Mouse (Mus musculus): ENCODE data around the gene Ubxn10. TPM values are rescaled to one million over a fixed set of nuclear protein-coding genes. Genes with fewer than 3 reads are reported as not detected.
A peak's percentile ranks its signal among the peaks of the same experiment; 100 is the strongest.

The Ubxn10 gene
- total RNA-seq (2021) (1 to 10 TPM in 1 of 2 experiments, under 1 TPM in 1; 0.52 to 1.6 TPM), polyA plus RNA-seq (2012; rRNA removed) (1.9 and 2.0 TPM in 2 replicates)
- long read RNA-seq, partial matches to known transcripts: 0 of 1 reads
- long read RNA-seq, other reads (novel, unspliced or antisense): 1 of 1 reads

DNA sequence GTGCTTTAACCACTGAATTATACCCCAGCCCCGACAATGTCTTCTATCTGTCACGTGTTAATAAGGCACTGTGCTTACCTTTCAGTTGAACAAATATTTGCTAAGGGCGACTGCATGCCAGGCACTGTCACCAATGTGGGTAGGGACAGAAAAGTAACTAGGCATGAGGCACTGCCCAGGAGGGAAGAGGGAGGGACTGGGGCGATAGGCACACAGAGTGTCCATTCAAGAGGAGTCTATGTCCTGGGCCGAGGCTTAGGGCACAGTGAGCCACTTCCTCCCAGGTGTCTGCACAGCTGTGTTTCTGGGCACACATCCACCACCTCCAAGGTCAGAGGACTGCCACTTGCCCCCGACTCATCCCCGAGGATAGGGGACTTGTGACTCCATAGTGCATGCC lies at the start of gene Ubxn10:
Ubxn10 (minus strand) TSS at position 137 of the 400 bp plus-strand sequence.
- DNase-seq: no peak

DNA sequence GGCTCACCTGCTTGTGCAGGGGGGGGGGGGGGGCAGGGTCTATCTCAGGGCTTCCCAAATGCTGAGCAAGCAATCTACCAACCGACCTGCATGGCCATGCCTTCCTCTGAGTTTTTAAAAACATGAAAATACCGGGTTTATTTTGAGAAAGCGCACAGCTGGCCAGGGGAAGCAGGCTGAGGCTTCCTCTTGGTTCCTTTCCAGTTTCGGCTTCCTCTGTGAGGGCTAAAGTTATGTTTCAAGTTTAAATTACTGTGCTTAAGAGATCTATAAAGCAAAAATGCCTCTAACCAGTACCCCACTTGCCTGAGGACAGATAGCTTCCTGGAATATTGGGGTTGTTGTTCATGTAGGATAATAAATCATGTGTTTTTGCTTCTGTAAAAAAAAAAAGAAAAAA lies 49.2 kb upstream of the Ubxn10 start:
- no peak for DNase-seq

DNA sequence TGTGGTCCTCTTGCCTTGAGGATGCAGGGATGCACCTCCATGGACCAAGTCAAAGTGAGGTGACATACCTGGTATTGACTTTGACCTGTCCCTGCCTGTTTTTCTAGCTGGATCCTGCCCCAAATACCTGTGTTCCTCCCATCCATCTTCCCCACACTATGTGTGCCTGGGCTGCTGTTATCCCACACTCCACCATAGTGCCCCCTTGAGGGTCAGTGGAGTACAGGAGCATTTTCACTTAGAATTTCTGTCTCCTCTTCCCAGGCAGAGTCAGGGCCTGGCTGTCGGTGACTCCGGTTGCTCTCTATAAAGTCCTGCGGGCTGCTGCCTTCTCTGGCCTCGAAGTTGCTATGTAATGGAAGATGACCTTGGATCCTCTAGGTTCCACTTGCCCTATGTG lies 48.8 kb upstream of the Ubxn10 start:
- DNase-seq: no peak

DNA sequence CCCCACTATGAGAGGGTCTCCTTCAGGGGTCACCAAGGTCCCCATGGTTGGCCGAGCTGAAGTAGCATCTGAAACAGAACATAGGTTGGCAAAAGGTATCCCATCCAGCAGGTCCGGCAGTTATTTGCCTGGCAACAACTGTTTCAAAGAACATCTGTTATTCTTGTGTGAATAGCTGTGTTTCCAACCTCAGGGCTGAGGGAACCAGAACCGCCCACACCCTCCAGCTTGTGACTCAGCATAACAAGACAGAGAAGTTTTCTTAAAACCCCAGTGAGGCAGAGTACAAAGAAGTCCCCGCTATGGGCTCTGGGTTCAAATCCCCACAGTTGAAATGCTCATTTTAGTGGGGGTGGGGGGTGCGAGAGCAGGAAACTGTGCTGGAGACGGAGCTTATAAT lies 45.1 kb upstream of the Ubxn10 start:
- peak; percentile 47 for DNase-seq

DNA sequence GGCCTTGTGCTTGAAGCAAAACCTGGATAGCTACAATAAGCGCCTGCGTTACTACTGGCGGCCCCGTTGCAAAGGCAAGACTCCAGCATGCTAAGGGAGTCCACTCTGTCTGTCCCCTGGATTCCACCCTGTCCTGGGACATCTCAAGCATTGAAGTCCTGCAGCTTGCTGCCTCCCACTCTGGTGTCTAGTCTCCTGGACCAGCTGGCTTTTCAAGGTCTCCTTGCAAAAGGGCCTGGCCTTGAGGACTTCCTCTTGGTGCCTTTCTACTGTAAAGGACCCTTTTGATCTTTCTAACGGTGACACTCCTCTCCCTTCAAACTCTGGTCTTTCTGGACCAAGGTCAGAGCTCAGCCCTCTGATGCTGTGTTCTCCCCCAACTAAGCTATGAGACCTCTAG lies 43.3 kb upstream of the Ubxn10 start:
- DNase-seq: peak; percentile 41

DNA sequence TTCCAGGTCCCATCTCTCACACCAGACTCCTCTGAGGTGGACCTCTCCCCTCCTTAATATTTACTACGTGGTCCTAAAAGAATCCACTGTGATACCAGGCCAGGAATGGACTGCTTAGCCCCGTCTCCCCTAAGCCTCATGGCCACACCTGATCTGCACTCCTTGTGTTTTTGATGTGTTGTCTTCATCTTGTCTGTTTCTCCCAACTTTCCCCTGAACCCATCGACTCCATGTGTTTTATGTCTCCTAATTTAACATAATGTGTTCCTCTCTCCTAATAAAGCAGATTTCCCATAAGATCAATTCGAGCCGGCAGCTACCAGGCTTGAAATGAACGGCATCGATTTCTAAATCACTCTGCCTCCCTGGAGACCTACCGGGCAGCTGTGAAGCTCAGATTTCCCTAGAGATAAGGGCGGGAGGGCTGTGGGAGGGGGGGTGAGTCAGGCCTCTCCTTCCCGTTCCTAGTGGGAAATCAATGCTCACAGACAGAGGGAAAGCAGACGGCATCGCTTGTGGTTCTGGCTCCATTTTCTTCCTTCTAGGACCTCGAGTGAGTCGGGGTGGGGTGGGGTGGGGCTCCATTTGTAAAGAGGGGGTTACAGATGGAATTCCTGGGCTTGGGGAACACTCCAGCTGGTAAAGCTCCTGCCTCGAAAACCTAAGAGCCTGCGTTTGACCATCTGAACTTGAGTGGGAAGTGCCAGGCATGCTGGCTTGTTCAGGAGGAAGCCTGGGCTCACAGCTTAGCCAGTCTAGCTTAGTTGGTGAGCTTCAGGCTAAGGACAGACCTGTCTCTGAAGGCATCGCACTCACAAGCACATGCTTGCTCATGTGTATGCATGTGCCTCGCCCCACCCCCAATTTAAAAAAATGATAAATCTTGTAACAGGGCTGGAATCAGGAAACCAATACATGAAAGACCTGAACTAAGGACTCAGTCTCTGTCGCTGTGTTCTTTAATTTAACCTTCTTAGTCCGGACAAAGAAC lies 40.7 kb upstream of the Ubxn10 start:
- peak; percentile 24 for DNase-seq

DNA sequence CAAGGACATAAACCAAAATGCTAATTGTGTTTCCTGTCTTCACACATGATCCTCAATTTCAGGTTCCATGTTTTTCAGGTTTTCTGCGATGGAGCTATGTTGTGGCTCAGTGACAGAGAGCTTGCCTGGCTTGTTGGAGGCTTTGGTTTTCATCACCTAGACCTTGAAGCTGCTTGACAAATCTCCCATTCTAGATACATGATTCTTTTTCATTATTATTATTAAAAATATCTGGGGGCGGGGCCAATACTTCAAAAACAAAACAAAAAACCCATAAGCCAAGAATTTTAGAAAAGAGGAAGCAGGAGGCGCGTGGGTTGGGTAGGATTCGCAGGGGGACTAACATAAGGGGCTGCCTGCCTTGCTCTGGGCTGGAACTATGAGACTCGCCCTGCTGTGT lies 38.5 kb upstream of the Ubxn10 start, which contains the start of gene Pla2g2d:
Pla2g2d (plus strand) TSS at position 301 of the 400 bp plus-strand sequence.
- no peak for DNase-seq

DNA sequence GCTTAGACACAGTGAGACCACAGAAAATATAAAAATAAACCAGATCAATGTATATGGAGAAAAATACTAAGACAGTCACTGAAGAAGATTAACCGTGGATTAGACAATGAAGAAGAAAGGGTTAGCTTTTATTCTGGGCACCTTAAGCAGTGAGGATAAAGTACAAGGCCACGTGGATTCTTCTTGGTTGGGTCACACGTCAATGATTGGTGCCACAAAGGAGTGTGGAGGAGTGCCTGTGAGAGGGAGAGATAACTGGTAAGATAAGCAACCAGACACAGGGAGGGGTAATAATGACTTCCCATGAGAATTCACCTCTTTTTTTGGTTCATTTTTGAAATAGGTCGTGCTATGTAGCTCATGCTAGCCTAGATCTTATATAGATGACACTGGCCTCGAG lies 35.4 kb upstream of the Ubxn10 start:
- DNase-seq: no peak

DNA sequence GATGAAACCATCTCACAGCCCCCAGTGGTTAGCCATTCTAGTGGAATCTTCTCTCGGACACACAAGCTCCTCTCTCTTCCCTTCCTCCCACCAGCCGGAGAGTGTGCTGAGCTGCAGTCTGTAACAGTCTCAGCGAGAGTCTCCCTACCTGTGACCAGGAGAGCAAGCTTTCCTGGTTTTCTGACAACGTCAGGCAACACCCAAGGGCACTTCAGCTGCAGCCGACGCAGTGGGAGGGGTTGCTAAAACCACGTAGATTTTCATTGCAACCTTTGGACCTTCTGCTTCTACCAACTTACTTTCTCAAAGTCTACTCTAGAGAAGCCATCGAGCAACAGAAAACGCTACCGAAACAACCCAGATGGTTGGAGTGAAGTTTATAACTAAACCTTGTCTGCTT lies 35.0 kb upstream of the Ubxn10 start:
- DNase-seq: no peak

DNA sequence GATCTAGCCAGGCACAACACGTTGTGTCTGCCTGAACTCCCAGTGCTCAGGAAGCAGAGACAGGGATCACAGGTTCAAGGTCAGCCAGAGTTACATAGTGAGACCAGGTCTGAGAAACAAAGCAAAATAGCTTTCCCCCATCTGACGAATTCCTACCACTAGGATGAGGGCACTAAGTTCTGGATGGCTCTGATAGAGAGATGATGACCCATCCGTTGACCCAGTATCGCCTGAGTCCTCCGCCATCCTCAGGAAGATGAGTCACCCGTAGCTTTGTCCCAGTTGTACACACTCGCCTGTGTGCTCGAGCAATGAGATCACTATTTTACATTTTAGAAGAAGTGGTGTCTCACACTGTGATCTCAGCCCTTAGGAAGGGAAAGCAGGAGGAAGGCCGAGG lies 25.3 kb upstream of the Ubxn10 start:
- DNase-seq: peak; percentile 42

DNA sequence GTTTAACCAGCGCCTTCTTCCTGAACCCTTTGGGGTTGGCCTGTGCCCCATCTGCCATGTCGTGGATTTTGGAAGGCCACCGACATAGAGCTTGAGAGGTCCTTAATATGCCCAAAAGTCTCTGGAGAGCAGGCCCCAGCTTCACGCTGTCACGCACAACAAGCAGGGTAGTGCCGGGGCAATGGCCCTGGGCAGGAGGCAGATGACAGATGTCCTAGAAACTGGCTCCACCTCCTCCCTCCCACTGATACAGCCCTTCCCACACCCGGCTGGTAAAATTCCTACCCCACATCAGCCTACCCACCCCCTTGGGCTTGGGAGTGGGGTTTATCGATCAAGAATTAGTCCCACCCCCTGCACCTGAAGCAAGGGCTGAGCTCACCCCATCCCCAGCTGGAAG lies 20.4 kb upstream of the Ubxn10 start, which contains the start of gene Pla2g2f:
Pla2g2f (minus strand) TSS at position 211 of the 400 bp plus-strand sequence.
- DNase-seq: peak; percentile 55

DNA sequence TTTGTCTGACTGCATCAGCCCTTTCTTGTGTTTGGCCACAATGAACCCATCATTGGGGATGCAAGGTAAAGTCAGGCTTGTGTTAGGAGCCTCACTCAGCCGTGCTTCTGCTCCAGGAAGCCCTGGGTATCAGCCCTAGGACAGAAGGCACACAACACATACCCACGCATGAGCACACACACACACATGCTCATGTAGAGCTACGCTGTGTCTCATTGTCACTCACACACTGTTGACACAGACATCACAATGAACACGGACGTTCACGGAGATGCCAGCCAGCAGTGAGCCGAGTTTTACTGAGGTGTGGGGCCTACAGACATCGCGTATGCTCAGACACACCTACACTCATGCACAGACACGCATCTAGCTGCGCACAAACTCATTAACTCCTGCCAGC lies 19.0 kb upstream of the Ubxn10 start:
- DNase-seq: no peak

DNA sequence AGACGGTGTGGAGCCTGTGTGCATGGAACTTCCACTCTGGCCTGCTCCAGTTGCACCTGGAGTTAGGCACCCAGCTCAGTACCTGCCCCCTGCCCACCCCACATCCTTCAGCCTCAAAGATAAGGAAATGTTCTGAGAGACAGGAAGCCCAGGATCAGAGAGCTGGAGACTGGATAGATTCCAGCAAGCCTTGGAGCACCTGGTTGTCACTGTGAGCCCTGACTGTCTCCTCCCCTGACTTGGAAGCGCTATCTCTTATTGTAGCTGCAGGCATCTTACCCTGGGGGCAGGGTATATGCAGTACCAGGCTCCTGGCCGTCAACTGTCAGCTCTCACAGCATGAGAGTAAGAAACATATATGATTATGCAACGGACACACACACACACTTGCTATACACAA lies 18.5 kb upstream of the Ubxn10 start:
- DNase-seq: no peak

DNA sequence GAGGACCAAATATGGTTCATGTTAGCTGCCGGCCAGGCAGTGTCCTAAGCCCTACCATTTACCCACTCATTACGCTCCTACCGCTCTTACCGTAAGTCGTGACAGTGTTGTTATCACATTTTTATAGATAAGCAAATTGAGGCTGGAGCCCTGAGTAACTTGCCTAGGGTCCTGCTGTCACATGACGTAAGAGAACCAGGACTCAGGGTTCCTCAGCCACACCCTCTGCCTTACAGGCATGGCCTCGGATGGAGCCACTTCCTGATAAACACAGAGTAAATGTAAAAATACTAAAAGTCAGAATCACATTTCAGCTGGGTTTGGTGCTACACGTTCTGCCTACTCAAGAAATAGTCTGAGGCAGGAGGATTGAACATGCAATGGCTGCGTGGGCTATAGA lies 17.5 kb upstream of the Ubxn10 start:
- no peak for DNase-seq

DNA sequence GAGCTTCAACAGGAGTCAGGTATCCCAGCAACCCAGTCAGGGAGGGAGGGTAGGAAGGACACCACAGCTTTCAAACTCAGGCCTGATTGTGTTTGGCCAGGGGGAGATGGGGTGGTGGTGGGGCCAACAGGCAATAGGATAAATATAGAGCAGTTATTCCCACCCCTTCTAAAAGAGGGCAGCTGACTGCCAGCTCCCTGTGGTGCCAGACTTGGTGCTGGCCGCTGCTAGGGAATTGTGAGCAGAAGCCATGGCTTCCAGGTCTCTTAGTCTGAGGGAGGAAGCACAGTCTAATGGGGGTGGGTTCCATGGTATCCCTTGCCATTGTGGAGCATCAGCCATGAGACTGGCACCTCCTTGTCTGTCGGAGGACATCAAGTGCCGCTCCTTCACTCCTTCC lies 16.6 kb upstream of the Ubxn10 start:
- no peak for DNase-seq

DNA sequence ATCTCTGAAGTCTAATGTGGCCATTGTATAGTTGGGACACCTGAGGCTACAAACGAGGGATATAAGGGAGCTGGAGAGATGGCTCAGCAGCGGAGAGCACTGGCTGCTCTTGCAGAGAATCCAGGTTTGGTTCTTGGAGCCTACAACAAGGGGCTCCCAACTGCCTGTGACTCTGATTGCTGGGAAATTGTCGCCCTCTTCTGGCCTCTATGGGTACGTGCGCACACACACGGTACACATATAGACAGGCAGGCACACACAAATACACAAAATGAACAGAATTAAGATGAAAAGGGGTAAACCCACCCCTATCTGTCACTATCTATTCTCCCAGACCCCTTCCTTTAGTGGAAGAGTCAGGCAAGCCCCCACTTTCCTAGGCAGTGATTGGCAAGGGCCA lies 15.6 kb upstream of the Ubxn10 start:
- no peak for DNase-seq

DNA sequence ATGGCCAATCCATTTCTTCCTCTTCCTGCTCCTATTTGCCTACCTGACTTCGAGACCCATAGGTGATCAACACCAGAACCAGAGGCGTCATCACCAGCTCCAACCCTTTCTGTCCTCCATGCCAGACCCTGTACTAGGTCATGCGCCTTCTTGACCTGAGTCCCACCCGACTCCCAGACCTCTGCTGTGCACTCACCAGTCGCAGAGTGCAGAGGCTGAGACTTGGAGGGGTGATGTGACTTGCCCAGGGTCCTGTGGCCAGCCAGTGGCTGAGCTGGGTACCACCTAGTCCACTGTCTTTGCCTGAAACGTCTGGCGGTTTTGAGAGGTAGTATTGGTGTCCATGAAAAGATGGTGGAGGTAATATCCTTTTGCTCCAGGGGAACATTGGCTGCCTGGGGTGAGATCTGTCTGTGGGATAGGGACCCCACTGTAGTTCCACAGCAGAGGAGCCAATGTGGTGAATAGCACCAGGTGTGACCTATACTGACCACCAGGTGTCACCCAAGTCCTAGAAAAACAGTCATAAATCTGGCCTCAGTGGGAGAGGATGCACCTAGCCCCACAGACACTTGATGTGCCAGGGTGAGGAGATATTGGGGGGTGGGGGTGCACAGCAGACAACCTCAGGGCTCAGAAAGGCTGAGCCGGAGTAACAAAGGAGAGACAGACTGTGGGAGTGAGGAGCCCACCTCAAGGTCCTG lies 11.6 kb upstream of the Ubxn10 start:
- DNase-seq: peak; percentile 23

DNA sequence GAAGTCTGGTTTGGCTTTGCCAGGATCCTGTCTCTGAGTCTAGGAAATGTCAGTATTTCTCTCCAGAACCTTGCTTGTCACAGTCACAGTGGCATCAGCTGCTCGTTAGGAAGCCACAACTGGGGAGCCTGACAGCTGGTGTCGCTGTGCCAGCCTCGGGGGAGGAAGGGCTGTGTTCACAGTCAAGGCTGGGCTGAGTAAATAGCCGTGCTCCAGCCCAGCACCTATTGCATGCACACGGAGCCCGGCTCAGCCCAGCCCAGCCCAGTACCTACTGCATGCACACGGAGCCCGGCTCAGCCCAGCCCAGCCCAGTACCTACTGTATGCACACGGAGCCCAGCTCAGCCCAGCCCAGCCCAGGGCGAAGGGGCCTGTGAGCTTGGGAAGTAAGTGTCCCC lies 10.9 kb upstream of the Ubxn10 start:
- DNase-seq: peak; percentile 51

DNA sequence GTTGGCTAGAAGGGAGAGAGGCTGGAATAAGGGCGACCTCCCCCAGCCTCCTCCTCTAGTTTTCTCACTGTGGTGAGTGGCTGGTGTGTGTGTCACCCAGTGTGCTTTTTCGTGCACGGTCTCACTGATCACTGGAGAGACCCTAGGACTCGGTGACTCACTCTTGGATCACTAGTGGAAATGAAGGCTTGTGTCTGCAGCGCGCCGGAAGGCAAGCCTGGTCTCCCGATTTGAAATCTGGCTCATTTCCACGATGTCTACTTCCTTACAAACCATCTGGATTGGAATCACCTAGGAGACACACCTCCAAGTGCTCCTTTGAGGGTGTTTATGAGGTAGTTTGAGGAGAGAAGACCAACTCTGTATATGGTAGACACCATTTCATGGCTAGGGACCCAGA lies 9.9 kb upstream of the Ubxn10 start:
- DNase-seq: no peak

DNA sequence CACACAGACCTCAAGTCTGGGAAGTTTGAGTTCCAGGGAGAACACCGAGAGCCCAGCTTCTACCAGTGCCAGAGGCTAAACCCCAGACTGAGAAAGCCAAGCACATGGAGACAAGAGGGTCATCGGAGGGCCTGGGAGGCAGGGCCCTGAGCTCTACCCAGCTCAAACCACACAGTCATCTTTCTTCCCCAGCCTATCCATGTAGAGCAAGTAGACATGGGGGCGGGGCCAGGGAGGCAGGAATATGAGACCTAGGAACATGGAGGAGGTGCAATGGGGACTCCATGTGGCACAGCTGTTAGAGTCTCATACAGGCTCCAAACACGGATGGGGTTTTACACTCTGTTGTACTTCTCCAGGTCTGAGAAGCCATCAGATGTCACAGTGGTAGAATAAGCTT lies 8.9 kb upstream of the Ubxn10 start:
- no peak for DNase-seq

DNA sequence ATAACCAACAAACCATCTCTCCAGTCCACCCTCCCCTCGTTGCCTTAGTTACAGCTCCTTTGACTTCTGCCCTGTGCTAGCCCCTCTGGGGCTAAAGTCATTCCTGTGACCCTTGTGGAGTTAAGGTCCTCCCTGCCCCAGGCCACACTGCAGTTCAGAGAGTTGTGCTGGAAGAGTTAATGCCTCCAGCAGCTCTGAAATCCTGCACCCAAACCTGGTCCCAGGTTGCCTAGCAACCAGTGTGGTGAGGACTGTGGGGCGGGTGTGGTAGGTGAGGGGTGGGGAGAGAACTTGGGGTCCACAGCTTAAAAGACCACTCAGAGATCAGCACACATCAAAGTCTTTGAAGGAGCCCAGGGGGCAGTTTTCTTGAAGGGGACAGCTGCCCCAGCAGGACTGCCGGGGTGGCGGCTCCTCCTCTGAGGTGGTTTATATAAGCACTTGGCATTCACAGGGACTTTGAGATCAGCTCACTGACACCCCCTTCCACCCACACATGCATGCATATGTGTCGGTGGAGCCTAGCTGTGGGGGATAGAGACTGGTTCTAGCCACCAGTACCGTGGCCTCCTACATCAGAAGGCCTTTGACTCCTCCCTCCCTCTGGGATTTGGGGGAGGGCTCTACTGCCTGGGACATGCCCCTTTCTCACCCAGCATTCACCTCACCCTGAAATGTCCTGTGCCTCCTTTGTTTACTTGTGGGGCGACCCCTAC lies 2.3 kb upstream of the Ubxn10 start:
- DNase-seq: no peak

DNA sequence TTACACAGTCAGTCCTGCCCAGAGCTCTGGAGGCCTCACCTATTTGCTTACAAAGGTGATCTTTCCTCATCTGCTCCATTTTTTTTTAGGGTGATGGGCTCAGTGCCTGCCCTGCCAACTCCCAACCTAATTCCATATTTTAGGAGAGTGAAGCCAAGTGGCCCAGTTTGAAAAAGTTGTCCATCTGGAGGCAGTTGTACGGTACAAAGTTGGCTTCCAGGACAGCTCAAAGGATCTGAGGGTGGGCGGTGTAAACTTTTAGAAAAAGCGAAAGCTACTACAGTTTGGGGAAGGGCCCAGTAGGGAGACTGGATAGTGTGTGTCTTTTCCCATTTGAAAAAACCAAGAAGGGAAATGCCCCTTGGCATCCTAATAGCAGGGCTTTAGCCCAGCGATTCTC lies 2.1 kb downstream of the Ubxn10 start:
- no peak for DNase-seq
